8 mouse cellular contexts compared by ENCODE assay signal in the genomic region with DNA sequence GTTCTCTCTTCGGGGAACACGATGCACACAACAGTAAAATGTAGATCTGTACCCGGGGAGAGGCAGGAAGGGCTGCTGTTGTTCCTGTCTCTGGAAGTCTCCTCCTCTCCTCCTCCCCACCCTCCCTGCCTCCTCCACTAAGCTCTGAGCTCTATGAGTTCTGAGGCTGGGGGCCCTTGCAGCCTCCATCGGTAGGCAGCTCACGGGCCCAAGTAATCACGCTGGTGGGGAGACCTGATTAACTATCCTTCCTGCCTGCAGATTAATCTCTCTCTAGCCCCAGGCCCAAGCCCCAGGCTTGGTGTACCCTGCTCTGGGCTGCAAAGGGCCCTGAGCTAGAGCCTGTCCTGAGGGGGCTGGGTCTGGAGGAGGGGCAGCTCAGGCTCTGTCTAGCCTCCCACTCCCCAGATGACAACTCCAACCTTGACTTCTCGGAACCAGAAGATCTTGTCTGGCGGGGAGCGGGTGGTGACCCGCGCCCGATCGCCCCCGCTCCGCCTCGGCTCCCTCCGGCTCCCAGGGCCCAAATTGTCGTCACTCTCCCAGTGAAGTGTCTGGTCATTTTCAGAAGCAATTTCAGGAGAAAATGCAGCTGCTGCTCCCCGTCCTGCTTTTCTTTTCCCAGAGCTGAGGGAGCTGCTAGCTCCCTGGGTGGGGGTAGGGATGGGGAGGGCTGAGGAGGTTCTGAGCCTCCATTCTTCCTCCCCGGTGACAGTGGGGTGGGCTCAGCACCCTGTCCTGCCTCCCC. TPM values are rescaled to one million over a fixed set of nuclear protein-coding genes. Genes with fewer than 3 reads are reported as not detected.
DNase-seq lines count a peak whose midpoint lies in the region; ATAC-seq and TF ChIP-seq lines count a peak whose summit lies in the region.

No protein-coding gene starts in this region.

- peak overlapping the region; percentile 51 for H3K9ac ChIP-seq in kidney, postnatal 0 days (ENCODE audit: low read depth, low read length)
- H3K9ac ChIP-seq in embryonic facial prominence, embryonic 13.5 days = peak overlapping the region; percentile 33; the same call in 1 of the 2 replicates
- H3K9ac ChIP-seq in midbrain, embryonic 14.5 days (replicated peaks; ENCODE audit: low read length) = peak overlapping the region; percentile 7; the same call in 1 of the 2 replicates

- H3K27me3 ChIP-seq in kidney, postnatal 0 days (ENCODE audit: insufficient read depth, low read length) = 0 out of 2 replicates have a peak, but pooled peaks cover 3% of the 10 kb centered on the region
- peaks cover 46% of the 10 kb centered on the region for H3K27me3 ChIP-seq in embryonic facial prominence, embryonic 13.5 days
- H3K27me3 ChIP-seq in midbrain, embryonic 14.5 days (ENCODE audit: control insufficient read depth, insufficient read depth, low read length) = no peaks in the 10 kb centered on the region

- WGBS in kidney, postnatal 0 days = 3% methylated on average over 20 of the region's 20 CpGs
- 6% methylated on average over 20 of the region's 20 CpGs for WGBS in embryonic facial prominence, embryonic 13.5 days
- 10% methylated on average over 20 of the region's 20 CpGs for WGBS in midbrain, embryonic 14.5 days

- peak overlapping the region; percentile 46 for H3K4me2 ChIP-seq in kidney, postnatal 0 days (ENCODE audit: low read length)
- peak overlapping the region; percentile 44 for H3K4me2 ChIP-seq in embryonic facial prominence, embryonic 13.5 days
- peak overlapping the region; percentile 42 for H3K4me2 ChIP-seq in midbrain, embryonic 14.5 days (ENCODE audit: low read length)

- H3K4me1 ChIP-seq in kidney, postnatal 0 days (replicated peaks; ENCODE audit: insufficient read depth, low read length) = no peaks in the 10 kb centered on the region; the same call in 1 of the 2 replicates
- peaks cover 23% of the 10 kb centered on the region for H3K4me1 ChIP-seq in embryonic facial prominence, embryonic 13.5 days
- H3K4me1 ChIP-seq in midbrain, embryonic 14.5 days (ENCODE audit: control insufficient read depth, insufficient read depth, low read length) = peaks cover 22% of the 10 kb centered on the region

- peak; percentile 23 for ATAC-seq in kidney, postnatal 0 days (replicated peaks; ENCODE audit: low FRiP score, low read depth)
- no peak for ATAC-seq in embryonic facial prominence, embryonic 13.5 days (ENCODE audit: insufficient number of reproducible peaks, insufficient read depth, low FRiP score, low TSS enrichment, low read depth)
- peak; percentile 59; the same call in 1 of the 2 replicates for ATAC-seq in midbrain, embryonic 14.5 days (ENCODE audit: low FRiP score, low TSS enrichment)

- peak; percentile 75 for DNase-seq in kidney, postnatal 0 days (ENCODE audit: low spot score)
- no peak for DNase-seq in kidney, postnatal 25 days
- DNase-seq in heart, postnatal 4 days = peak; percentile 21
- DNase-seq in midbrain, embryonic 14.5 days = peak; percentile 72
- no peak for DNase-seq in thymus, postnatal 0 days (ENCODE audit: low spot score)
- DNase-seq in cerebellum, adult 9-11 months = no peak
- DNase-seq in adrenal gland, adult (ENCODE audit: inconsistent age in 2 of 2, low spot score in 1 of 2) = no peak

- peak overlapping the region; percentile 14 for H3K4me3 ChIP-seq in kidney, postnatal 0 days (replicated peaks; ENCODE audit: low read depth, low read length)
- H3K4me3 ChIP-seq in embryonic facial prominence, embryonic 13.5 days = peak overlapping the region; percentile 19
- no peak overlapping the region for H3K4me3 ChIP-seq in midbrain, embryonic 14.5 days (replicated peaks; ENCODE audit: low read depth, low read length)

- TF ChIP-seq CTCF in kidney, postnatal 0 days (IDR thresholded peaks at IDR 0.05; ENCODE audit: low read depth) = no peak

- no peaks in the 10 kb centered on the region for H3K9me3 ChIP-seq in kidney, postnatal 0 days (replicated peaks; ENCODE audit: low read length)
- no peaks in the 10 kb centered on the region for H3K9me3 ChIP-seq in embryonic facial prominence, embryonic 13.5 days
- H3K9me3 ChIP-seq in midbrain, embryonic 14.5 days (ENCODE audit: control insufficient read depth, low read length) = no peaks in the 10 kb centered on the region

- no peaks in the 10 kb centered on the region for H3K36me3 ChIP-seq in kidney, postnatal 0 days (ENCODE audit: insufficient read depth, low read length)
- no peaks in the 10 kb centered on the region for H3K36me3 ChIP-seq in embryonic facial prominence, embryonic 13.5 days
- H3K36me3 ChIP-seq in midbrain, embryonic 14.5 days (ENCODE audit: control insufficient read depth, insufficient read depth, low read length) = no peaks in the 10 kb centered on the region

- peak overlapping the region; percentile 85 for H3K27ac ChIP-seq in kidney, postnatal 0 days
- no peak overlapping the region for H3K27ac ChIP-seq in embryonic facial prominence, embryonic 13.5 days
- H3K27ac ChIP-seq in midbrain, embryonic 14.5 days (replicated peaks; ENCODE audit: low read depth, low read length) = peak overlapping the region; percentile 47

RNA-seq across cellular contexts. Expression of a gene that starts 2.4 kb away (rescaled TPM):
- polyA plus RNA-seq in kidney, postnatal 0 days (2015; fragmentation: Nextera tagmentation; extraction: Ambion mirVana) = 2.5 and 2.6 TPM in 2 replicates
- polyA plus RNA-seq in embryonic facial prominence, embryonic 13.5 days (2015; fragmentation: Nextera tagmentation; extraction: Ambion mirVana) = 0.55 TPM in 1 of 2 replicates, not detected in the other
- total RNA-seq in heart, postnatal 4 days (2021) = not detected
- not detected in 2 replicates for polyA plus RNA-seq in midbrain, embryonic 14.5 days (2014; fragmentation: Nextera tagmentation; extraction: Ambion mirVana)
- polyA plus RNA-seq in thymus, postnatal 0 days (2015; fragmentation: Nextera tagmentation; extraction: Ambion mirVana) = 3.1 and 3.9 TPM in 2 replicates

RNA-seq across cellular contexts. Expression of a gene that starts 16.9 kb away (rescaled TPM):
- polyA plus RNA-seq in kidney, postnatal 0 days (2015; fragmentation: Nextera tagmentation; extraction: Ambion mirVana) = 0.07 and 0.18 TPM in 2 replicates
- 0.66 and 2.5 TPM in 2 replicates for polyA plus RNA-seq in embryonic facial prominence, embryonic 13.5 days (2015; fragmentation: Nextera tagmentation; extraction: Ambion mirVana)
- total RNA-seq in heart, postnatal 4 days (2021) = under 1 TPM; 0.10 to 0.36 TPM
- 0.62 TPM in 1 of 2 replicates, not detected in the other for polyA plus RNA-seq in midbrain, embryonic 14.5 days (2014; fragmentation: Nextera tagmentation; extraction: Ambion mirVana)
- 0.62 and 0.68 TPM in 2 replicates for polyA plus RNA-seq in thymus, postnatal 0 days (2015; fragmentation: Nextera tagmentation; extraction: Ambion mirVana)

RNA-seq across cellular contexts. Expression of a gene that starts 17.5 kb away (rescaled TPM):
- 2.8 and 3.0 TPM in 2 replicates for polyA plus RNA-seq in kidney, postnatal 0 days (2015; fragmentation: Nextera tagmentation; extraction: Ambion mirVana)
- 3.7 TPM in 2 replicates for polyA plus RNA-seq in embryonic facial prominence, embryonic 13.5 days (2015; fragmentation: Nextera tagmentation; extraction: Ambion mirVana)
- 1 to 10 TPM; 9.6 to 9.8 TPM for total RNA-seq in heart, postnatal 4 days (2021)
- polyA plus RNA-seq in midbrain, embryonic 14.5 days (2014; fragmentation: Nextera tagmentation; extraction: Ambion mirVana) = 5.5 and 6.2 TPM in 2 replicates
- polyA plus RNA-seq in thymus, postnatal 0 days (2015; fragmentation: Nextera tagmentation; extraction: Ambion mirVana) = 1.3 and 1.7 TPM in 2 replicates

RNA-seq across cellular contexts. Expression of a gene that starts 29.7 kb away (rescaled TPM):
- 8.3 and 8.9 TPM in 2 replicates for polyA plus RNA-seq in kidney, postnatal 0 days (2015; fragmentation: Nextera tagmentation; extraction: Ambion mirVana)
- polyA plus RNA-seq in embryonic facial prominence, embryonic 13.5 days (2015; fragmentation: Nextera tagmentation; extraction: Ambion mirVana) = 0.90 and 1.2 TPM in 2 replicates
- total RNA-seq in heart, postnatal 4 days (2021) = 1 to 10 TPM; 5.6 to 6.8 TPM
- polyA plus RNA-seq in midbrain, embryonic 14.5 days (2014; fragmentation: Nextera tagmentation; extraction: Ambion mirVana) = 0.53 and 0.67 TPM in 2 replicates
- 0.90 and 1.1 TPM in 2 replicates for polyA plus RNA-seq in thymus, postnatal 0 days (2015; fragmentation: Nextera tagmentation; extraction: Ambion mirVana)

RNA-seq across cellular contexts. Expression of a gene that starts 37.7 kb away (rescaled TPM):
- polyA plus RNA-seq in kidney, postnatal 0 days (2015; fragmentation: Nextera tagmentation; extraction: Ambion mirVana) = 0.21 and 0.28 TPM in 2 replicates
- polyA plus RNA-seq in embryonic facial prominence, embryonic 13.5 days (2015; fragmentation: Nextera tagmentation; extraction: Ambion mirVana) = 0.06 TPM in 1 of 2 replicates, not detected in the other
- total RNA-seq in heart, postnatal 4 days (2021) = under 1 TPM; 0.14 TPM
- 0.07 TPM in 1 of 2 replicates, not detected in the other for polyA plus RNA-seq in midbrain, embryonic 14.5 days (2014; fragmentation: Nextera tagmentation; extraction: Ambion mirVana)
- polyA plus RNA-seq in thymus, postnatal 0 days (2015; fragmentation: Nextera tagmentation; extraction: Ambion mirVana) = 0.03 TPM in 1 of 2 replicates, not detected in the other

Comparison
In these comparisons a context has a peak if more than half of its experiments do, and no peak if none do; other contexts are left out.
1. DNase-seq: peak in kidney, postnatal 0 days (single experiment), heart, postnatal 4 days (single experiment) and midbrain, embryonic 14.5 days (single experiment); none in kidney, postnatal 25 days (0 of 2), thymus, postnatal 0 days (single experiment), cerebellum, adult 9-11 months (single experiment) and adrenal gland, adult (0 of 2).
2. Peak in every context shown above with its lines, with median percentiles within 50 percentile points of each other: H3K4me2 ChIP-seq and H3K9ac ChIP-seq.